Mouse (Mus musculus) myocyte (in vitro differentiated cells): ENCODE data around the gene Cd300lf. TPM values are rescaled to one million over a fixed set of nuclear protein-coding genes. Genes with fewer than 3 reads are reported as not detected.

ENCODE experiments used
- H3K27me3 ChIP-seq: one replicate; pipeline ENCODE4 v1.6.1; 2011; ENCODE audit not compliant: control insufficient read depth, insufficient read depth, insufficient read length
- H3K36me3 ChIP-seq: one replicate; pipeline ENCODE4 v1.6.1; 2011; ENCODE audit not compliant: control insufficient read depth, insufficient read depth
- H3K4me2 ChIP-seq: one replicate; pipeline ENCODE4 v1.6.1; 2011; ENCODE audit warnings: low read depth, control low read depth
- H3K4me3 ChIP-seq: one replicate; pipeline ENCODE4 v1.5.1; 2011; ENCODE audit warnings: mild to moderate bottlenecking, control low read depth, moderate library complexity
- H3K79me2 ChIP-seq: one replicate; pipeline ENCODE4 v1.6.1; 2011; ENCODE audit not compliant: control insufficient read depth, insufficient read depth
- H3ac ChIP-seq: one replicate; pipeline ENCODE4 v1.6.1; 2011; ENCODE audit not compliant: control insufficient read depth, insufficient read length
- CEBPB ChIP-seq: IDR thresholded peaks from 2 replicates; pipeline ENCODE4 v1.6.1; 2011; ENCODE audit warnings: mild to moderate bottlenecking, moderate library complexity; ENCODE audit not compliant: poor library complexity, insufficient read depth, severe bottlenecking
- E2F4 ChIP-seq: IDR thresholded peaks from one replicate; pipeline ENCODE4 v1.6.1; 2011; ENCODE audit warnings: mild to moderate bottlenecking, control low read depth, moderate library complexity; ENCODE audit not compliant: insufficient read depth
- MAX ChIP-seq: IDR thresholded peaks from one replicate; pipeline ENCODE4 v1.6.1; 2011; ENCODE audit warnings: low read depth, mild to moderate bottlenecking, control low read depth
- MYOD1 ChIP-seq, 3 experiments: IDR thresholded peaks; one replicate each; pipeline ENCODE4 v1.6.1; 2011; ENCODE audit warnings: control low read depth in 2 of 3, low read depth in 2 of 3, mild to moderate bottlenecking in 2 of 3, moderate library complexity in 1 of 3; ENCODE audit not compliant: insufficient read length in 2 of 3, control insufficient read depth in 1 of 3
- MYOG ChIP-seq, 3 experiments: IDR thresholded peaks; one replicate each; pipeline ENCODE4 v1.6.1; 2011; ENCODE audit warnings: control low read depth in 2 of 3, low read depth in 2 of 3, mild to moderate bottlenecking in 2 of 3; ENCODE audit not compliant: insufficient read length in 2 of 3, control insufficient read depth in 1 of 3, insufficient read depth in 1 of 3
- POLR2A ChIP-seq: IDR thresholded peaks from one replicate; pipeline ENCODE4 v1.6.1; 2011; ENCODE audit warnings: low read depth, mild to moderate bottlenecking, control low read depth, moderate library complexity; ENCODE audit not compliant: insufficient read length
- POLR2AphosphoS2 ChIP-seq: IDR thresholded peaks from one replicate; pipeline ENCODE4 v1.6.1; 2011; ENCODE audit warnings: low read depth, control low read depth; ENCODE audit not compliant: insufficient read length
- REST ChIP-seq: IDR thresholded peaks from one replicate; pipeline ENCODE4 v1.6.1; 2011; ENCODE audit warnings: mild to moderate bottlenecking, control low read depth, moderate library complexity; ENCODE audit not compliant: insufficient read depth, insufficient read length
- SRF ChIP-seq: IDR thresholded peaks from one replicate; pipeline ENCODE4 v1.6.1; 2011; ENCODE audit warnings: low read depth; ENCODE audit not compliant: control insufficient read depth, insufficient read length
- TCF12 ChIP-seq: IDR thresholded peaks from one replicate; pipeline ENCODE4 v1.6.1; 2011; ENCODE audit warnings: mild to moderate bottlenecking, control low read depth; ENCODE audit not compliant: poor library complexity, insufficient read depth, severe bottlenecking
- TCF3 ChIP-seq: IDR thresholded peaks from one replicate; pipeline ENCODE4 v1.6.1; 2011; ENCODE audit warnings: low read depth, control low read depth; ENCODE audit not compliant: insufficient read length
- USF1 ChIP-seq: IDR thresholded peaks from one replicate; pipeline ENCODE4 v1.6.1; 2011; ENCODE audit warnings: low read depth, mild to moderate bottlenecking, control low read depth, moderate library complexity
- polyA plus RNA-seq: library from polyadenylated mRNA; unstranded; fragments of >200 nt; fragmentation: generic; extraction: Trizol; gene quantifications from one replicate; pipeline ENCODE4 v1.2.1, GENCODE M21; 2012; ENCODE audit warnings: missing spikeins

Cd300lf gene
- polyA plus RNA-seq, 1 experiment, result not detected

DNA sequence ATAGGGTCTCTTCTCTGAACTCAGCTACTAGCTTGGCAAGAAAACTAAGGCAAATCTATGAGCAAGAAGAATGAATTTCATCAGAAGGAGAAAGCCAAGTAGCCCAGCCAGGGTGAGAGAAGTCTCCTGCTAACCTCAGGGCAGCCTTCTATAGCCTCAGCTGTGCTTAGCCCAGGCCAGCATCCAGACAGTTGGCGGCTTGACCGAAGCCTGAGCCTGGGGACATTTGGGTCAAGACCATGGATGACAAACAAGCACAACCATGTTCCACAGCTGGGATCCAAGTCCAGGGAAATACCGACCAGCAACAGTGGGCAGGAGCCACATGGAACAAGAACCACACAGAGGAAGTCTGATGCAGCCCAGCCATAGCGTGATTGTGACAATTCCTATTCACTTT is 14.0 kb upstream of the Cd300lf start:
- no peaks in the 10 kb centered on the region for H3K36me3 ChIP-seq
- no peak overlapping the region for H3ac ChIP-seq
- no peaks in the 10 kb centered on the region for H3K79me2 ChIP-seq
- no peak overlapping the region for H3K4me2 ChIP-seq
- no peak overlapping the region for H3K4me3 ChIP-seq
- TF ChIP-seq MYOG (IDR thresholded peaks at IDR 0.05; ENCODE audit: control insufficient read depth in 1 of 3, insufficient read depth in 1 of 3, insufficient read length in 2 of 3, low read depth in 2 of 3) (peak in 2 of 3 experiments; percentile 24 to 59), TCF12 (no peak)
- no peaks in the 10 kb centered on the region for H3K27me3 ChIP-seq

DNA sequence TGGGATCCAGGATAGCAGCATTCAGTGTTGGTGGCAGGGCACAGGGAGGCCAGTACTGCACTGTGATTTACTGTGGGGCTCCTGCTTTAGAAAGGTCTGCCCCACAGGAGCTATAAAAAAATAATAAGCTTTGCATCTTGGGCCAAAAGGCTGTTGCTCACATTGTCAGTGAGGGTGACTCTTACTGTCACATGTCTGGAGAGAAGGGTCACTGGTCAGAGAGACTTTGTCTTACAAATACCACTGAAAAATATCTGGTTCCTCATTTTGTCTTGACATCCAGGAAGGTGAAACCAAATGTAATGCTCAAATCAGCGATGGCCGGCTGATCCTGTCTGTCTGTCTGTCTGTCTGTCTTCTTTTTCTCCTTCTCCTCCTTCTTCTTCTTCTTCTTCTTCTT is 8.2 kb upstream of the Cd300lf start:
- H3K27me3 ChIP-seq, result peaks cover 5% of the 10 kb centered on the region

DNA sequence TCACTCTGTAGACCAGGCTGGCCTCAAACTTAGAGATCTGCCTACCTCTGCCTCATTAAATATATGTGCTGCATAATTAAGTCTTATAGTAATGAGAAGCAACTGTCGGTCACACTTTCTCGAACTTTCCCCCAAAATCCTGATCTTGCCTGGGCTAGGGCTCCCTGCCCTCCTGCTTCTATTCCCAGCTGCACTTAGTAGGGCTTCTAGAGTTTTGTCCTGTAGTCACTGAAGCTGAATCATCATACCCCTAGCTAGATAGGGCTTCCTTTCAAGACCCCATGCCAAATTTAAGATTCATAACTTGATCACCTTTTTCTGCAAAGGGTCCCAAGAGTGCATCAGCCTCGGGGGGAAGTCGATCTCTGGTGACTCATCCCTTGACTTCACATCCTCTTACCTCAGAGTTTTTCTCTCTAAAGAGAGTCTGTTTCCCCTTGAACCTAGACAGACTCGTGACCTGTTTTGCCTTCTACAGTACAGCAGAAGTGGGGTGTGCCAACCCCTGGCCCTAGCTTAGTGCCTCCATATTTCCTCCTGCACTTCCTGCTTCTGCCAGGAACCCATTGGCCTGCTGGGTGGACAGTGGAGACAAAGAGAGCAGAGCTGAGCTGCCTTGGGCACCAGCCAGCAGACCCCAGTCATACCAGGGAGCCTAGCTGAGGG is 4.9 kb upstream of the Cd300lf start:
- no peaks in the 10 kb centered on the region for H3K79me2 ChIP-seq
- H3ac ChIP-seq, result no peak overlapping the region
- H3K4me2 ChIP-seq, result no peak overlapping the region
- H3K4me3 ChIP-seq, result no peak overlapping the region
- no peaks in the 10 kb centered on the region for H3K36me3 ChIP-seq
- TF ChIP-seq POLR2A (no peak), CEBPB (no peak)
- H3K27me3 ChIP-seq, result peaks cover 5% of the 10 kb centered on the region

More for the DNA sequence above, 8.2 kb upstream of the Cd300lf start:
- TF ChIP-seq TCF12 (no peak), TCF3 (no peak), SRF (no peak), POLR2AphosphoS2 (no peak), MYOG (IDR thresholded peaks at IDR 0.05; ENCODE audit: control insufficient read depth in 1 of 3, insufficient read depth in 1 of 3, insufficient read length in 2 of 3, low read depth in 2 of 3) (no peak), CEBPB (no peak), MYOD1 (IDR thresholded peaks at IDR 0.05; ENCODE audit: control insufficient read depth in 1 of 3, insufficient read length in 2 of 3, low read depth in 2 of 3) (no peak), E2F4 (no peak), POLR2A (no peak), MAX (no peak), USF1 (no peak), REST (no peak)
- Histone ChIP-seq H3K79me2 (no peaks in the 10 kb centered on the region), H3K4me2 (no peak overlapping the region), H3K4me3 (no peak overlapping the region), H3ac (no peak overlapping the region), H3K36me3 (no peaks in the 10 kb centered on the region)

DNA sequence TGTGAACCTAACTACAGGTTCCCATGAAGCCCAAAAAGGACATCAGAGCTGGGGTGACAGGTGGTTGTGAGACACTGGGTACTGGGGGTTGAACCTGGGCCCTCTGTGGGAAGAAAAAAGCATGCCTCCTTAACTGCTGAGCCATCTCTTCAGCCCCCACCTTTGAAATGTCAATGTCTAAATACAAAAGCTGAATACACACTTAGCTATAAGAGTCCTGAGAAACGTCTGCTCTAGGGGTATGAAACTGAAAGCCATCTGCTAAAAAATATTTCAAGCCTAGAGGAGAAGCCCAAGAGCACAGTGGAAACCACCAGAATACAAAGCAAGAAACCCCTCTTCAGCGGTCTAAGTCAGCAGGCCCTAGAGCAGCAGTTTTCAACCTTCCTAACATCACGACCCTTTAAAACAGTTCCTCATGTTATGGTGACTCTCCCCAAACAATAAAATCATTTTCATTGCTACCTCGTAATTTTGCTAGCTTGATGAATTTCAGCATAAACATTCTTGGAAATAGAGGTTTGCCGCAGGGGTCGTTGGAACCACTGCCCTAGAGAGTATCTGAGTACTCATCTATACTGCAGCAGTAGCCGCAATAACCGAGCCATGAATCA is 1.9 kb downstream of the Cd300lf start:
- TF ChIP-seq E2F4, result no peak
- no peak for TF ChIP-seq TCF3
- TF ChIP-seq SRF, result no peak
- no peak for TF ChIP-seq POLR2AphosphoS2
- no peak for TF ChIP-seq MAX
- TF ChIP-seq MYOD1 (IDR thresholded peaks at IDR 0.05; ENCODE audit: control insufficient read depth in 1 of 3, insufficient read length in 2 of 3, low read depth in 2 of 3), result no peak
- no peak for TF ChIP-seq POLR2A
- TF ChIP-seq TCF12, result no peak
- TF ChIP-seq REST, result no peak
- no peak for TF ChIP-seq MYOG (IDR thresholded peaks at IDR 0.05; ENCODE audit: control insufficient read depth in 1 of 3, insufficient read depth in 1 of 3, insufficient read length in 2 of 3, low read depth in 2 of 3)
- no peak for TF ChIP-seq CEBPB
- TF ChIP-seq USF1, result no peak
- H3K4me3 ChIP-seq, result no peak overlapping the region
- H3K36me3 ChIP-seq, result no peaks in the 10 kb centered on the region
- no peak overlapping the region for H3ac ChIP-seq
- H3K27me3 ChIP-seq, result no peaks in the 10 kb centered on the region
- H3K79me2 ChIP-seq, result no peaks in the 10 kb centered on the region
- H3K4me2 ChIP-seq, result no peak overlapping the region

DNA sequence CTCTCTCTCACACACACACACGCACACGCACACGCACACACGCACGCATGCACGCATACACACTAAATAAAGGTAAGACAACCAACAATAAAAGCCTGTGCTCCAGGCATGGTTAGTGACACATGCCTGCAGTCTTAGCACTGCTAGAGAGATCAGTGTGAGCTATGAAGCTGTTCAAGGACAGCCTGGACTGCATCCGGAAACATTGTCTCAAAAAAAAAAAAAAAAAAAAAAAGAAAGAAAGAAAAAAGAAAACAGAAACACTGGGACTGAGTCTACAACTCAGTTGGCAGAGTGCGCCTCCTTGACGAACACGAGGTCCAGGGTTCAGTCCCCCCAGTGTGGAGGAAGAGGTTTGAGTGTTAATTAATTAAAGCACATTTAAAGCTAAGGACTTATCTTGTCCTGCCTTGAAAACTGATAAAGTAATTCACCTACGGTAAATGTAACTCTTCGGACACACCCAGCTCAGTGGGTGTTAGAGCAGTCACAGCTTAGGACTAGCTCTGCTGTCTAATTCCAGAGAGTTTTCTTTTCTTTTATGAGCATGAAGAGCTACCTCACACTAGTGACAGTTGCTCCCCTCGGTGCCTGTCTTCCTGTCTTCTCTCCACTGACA is 4.2 kb downstream of the Cd300lf start:
- TF ChIP-seq SRF (no peak), CEBPB (no peak)

More for the DNA sequence above, 4.2 kb downstream of the Cd300lf start:
- no peak overlapping the region for H3K4me2 ChIP-seq
- no peak overlapping the region for H3K4me3 ChIP-seq
- H3K36me3 ChIP-seq, result no peaks in the 10 kb centered on the region
- no peaks in the 10 kb centered on the region for H3K27me3 ChIP-seq
- no peaks in the 10 kb centered on the region for H3K79me2 ChIP-seq
- H3ac ChIP-seq, result no peak overlapping the region
